Mouse (Mus musculus) bone marrow macrophage, adult 2 months (primary cell): ENCODE results near the gene Frmd4b.

Experiments used
- CTCF ChIP-seq: IDR thresholded peaks from 2 replicates; pipeline ENCODE4 v1.5.1; 2012; ENCODE audit warnings: low read depth, mild to moderate bottlenecking, low read length, moderate library complexity
- POLR2A ChIP-seq: IDR thresholded peaks from 2 replicates; pipeline ENCODE4 v1.6.1; 2012; ENCODE audit warnings: mild to moderate bottlenecking, low read depth, low read length, borderline replicate concordance

DNA sequence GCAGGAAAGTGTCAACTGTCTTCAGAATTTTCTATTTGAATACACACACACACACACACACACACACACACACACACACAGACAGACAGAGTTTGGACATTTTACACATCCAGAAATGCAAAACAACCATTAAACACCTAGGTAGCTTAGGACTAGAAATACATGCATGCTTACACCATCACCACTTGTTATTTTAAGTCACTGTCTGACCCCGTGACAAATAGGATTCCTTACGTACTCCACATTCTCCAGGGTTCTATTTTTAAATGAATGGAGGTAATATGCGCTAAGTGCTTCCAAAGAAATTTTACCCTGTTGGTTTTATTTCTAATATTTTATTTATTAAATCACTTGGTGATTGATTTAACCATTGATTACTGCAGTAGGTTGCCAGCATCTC lies 351.6 kb downstream of the Frmd4b start:
- TF ChIP-seq CTCF (no peak), POLR2A (no peak)
